Mouse (Mus musculus): Measurements from ENCODE around the gene Lman1l.

- no peak for TF ChIP-seq POLR2A (IDR thresholded peaks at IDR 0.05; ENCODE audit: low read depth, low read length)
- TF ChIP-seq CTCF (IDR thresholded peaks at IDR 0.05; ENCODE audit: borderline replicate concordance, insufficient read depth, low read length), result no peak
Observed at GRCm38 (mm10) chr9:57560263-57560662, 60.3 kb downstream of the Lman1l start.
